Mouse (Mus musculus): ENCODE data around the gene Gabra4. TPM values are rescaled to one million over a fixed set of nuclear protein-coding genes. Genes with fewer than 3 reads are reported as not detected.

The Gabra4 gene
- polyA plus RNA-seq, 1 experiment, result 0.20 TPM

DNA sequence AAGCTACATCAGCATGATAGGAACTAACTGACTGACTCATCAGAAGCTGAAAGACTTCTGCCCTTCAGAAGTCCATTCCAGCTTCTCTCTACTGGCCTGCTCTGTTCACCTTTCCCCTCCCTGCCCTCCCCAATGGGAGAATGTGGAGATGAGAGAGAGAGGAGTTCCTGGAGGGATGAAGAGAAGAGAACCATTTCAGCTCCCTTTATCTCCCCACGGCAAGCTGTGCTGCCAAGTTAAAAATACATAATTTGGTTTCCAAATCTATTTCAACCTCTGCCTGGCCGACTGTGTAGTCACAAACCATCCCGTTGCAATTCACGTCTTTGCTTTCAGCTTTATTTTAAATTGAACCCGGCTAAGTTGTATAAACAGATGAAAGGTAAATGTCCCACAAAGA is 4.1 kb downstream of the Gabra4 start:
- no peak overlapping the region for H3K4me3 ChIP-seq (ENCODE audit: control insufficient read depth, low read depth, low read length)
- no peaks in the 10 kb centered on the region for H3K27me3 ChIP-seq (ENCODE audit: control insufficient read depth, insufficient read depth, low read length)
- TF ChIP-seq POLR2A (IDR thresholded peaks at IDR 0.05; ENCODE audit: control insufficient read depth, low read depth, low read length), result no peak
- H3K4me1 ChIP-seq (ENCODE audit: control insufficient read depth, insufficient read depth, low read length), result peaks cover 4% of the 10 kb centered on the region; the same call in 1 of the 2 replicates
- no peaks in the 10 kb centered on the region for H3K36me3 ChIP-seq (ENCODE audit: control insufficient read depth, insufficient read depth, low read length)
- H3K27ac ChIP-seq (ENCODE audit: control insufficient read depth, insufficient read depth, low read depth, low read length), result no peak overlapping the region

DNA sequence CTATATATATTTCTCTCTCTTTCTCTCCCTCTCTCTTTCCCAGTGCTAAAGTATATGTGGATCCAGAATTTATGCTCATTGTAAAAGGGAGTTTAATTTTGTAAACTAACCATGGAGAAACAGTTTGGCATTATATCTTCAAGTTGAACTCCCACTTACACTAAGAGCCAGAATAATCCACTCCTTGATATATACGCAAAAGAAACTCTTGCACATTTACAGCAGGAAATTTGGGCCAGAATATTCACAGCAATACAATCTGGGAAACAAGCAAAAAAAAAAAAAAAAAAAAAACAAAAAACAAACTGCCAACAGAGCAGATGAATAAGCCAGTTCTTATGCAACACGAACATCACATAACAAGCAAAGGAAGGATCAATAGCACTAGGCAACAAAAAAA is 10.0 kb downstream of the Gabra4 start:
- TF ChIP-seq CTCF (IDR thresholded peaks at IDR 0.05; ENCODE audit: control insufficient read depth, insufficient read depth, insufficient replicate concordance, low read depth, low read length) (no peak), POLR2A (IDR thresholded peaks at IDR 0.05; ENCODE audit: control insufficient read depth, low read depth, low read length) (no peak)
- H3K27me3 ChIP-seq (ENCODE audit: control insufficient read depth, insufficient read depth, low read length), result no peaks in the 10 kb centered on the region
- no peaks in the 10 kb centered on the region for H3K4me1 ChIP-seq (ENCODE audit: control insufficient read depth, insufficient read depth, low read length)
- H3K36me3 ChIP-seq (ENCODE audit: control insufficient read depth, insufficient read depth, low read length), result no peaks in the 10 kb centered on the region
- H3K4me3 ChIP-seq (ENCODE audit: control insufficient read depth, low read depth, low read length), result no peak overlapping the region
- H3K27ac ChIP-seq (ENCODE audit: control insufficient read depth, insufficient read depth, low read depth, low read length), result no peak overlapping the region

DNA sequence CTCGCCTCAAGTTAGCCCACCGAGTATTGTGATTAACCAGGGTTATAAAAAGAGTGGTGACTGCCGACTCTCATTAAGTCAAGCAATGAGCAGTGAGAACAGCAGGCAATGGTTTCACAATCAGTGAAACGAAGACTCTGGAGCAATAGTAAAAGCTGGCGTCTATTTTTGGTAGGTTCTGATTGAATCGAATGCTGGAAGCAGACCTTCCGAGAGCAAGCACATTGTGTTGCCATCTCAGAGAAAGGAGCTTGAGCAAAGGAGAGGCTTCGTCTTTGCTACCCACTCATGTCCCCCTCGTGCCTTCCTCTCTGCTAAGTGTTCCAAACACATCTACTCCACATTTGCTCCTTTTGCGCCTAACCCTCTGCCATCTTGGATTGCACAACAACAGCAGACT is 18.3 kb downstream of the Gabra4 start:
- no peak for TF ChIP-seq POLR2A (IDR thresholded peaks at IDR 0.05; ENCODE audit: control insufficient read depth, low read depth, low read length)
- TF ChIP-seq CTCF (IDR thresholded peaks at IDR 0.05; ENCODE audit: control insufficient read depth, insufficient read depth, insufficient replicate concordance, low read depth, low read length), result no peak
- Histone ChIP-seq H3K36me3 (ENCODE audit: control insufficient read depth, insufficient read depth, low read length) (no peaks in the 10 kb centered on the region), H3K27me3 (ENCODE audit: control insufficient read depth, insufficient read depth, low read length) (no peaks in the 10 kb centered on the region), H3K4me3 (ENCODE audit: control insufficient read depth, low read depth, low read length) (no peak overlapping the region), H3K4me1 (ENCODE audit: control insufficient read depth, insufficient read depth, low read length) (no peaks in the 10 kb centered on the region), H3K27ac (ENCODE audit: control insufficient read depth, insufficient read depth, low read depth, low read length) (no peak overlapping the region)

DNA sequence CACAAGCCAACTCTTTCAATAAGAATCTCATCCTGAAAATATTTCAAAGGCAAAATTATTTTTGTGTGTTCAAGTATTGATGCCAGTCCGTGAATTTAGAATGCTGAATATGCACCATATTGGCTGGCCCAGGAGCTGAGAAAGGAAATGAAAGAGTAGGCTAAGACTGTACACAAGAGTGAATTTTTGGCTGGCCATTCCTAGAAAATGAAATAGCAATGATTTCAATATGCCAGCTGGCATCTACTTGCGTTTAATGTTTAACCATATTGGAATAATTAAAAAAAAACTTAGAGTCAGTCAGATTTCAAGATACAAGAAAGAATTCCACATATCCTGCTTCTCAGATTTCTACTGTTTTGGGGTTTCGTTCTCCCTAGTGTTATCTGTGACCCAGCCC is 30.3 kb downstream of the Gabra4 start:
- TF ChIP-seq CTCF (IDR thresholded peaks at IDR 0.05; ENCODE audit: control insufficient read depth, insufficient read depth, insufficient replicate concordance, low read depth, low read length) (no peak), POLR2A (IDR thresholded peaks at IDR 0.05; ENCODE audit: control insufficient read depth, low read depth, low read length) (no peak)
- Histone ChIP-seq H3K27me3 (ENCODE audit: control insufficient read depth, insufficient read depth, low read length) (no peaks in the 10 kb centered on the region), H3K36me3 (ENCODE audit: control insufficient read depth, insufficient read depth, low read length) (no peaks in the 10 kb centered on the region), H3K4me3 (ENCODE audit: control insufficient read depth, low read depth, low read length) (no peak overlapping the region), H3K4me1 (ENCODE audit: control insufficient read depth, insufficient read depth, low read length) (no peaks in the 10 kb centered on the region), H3K27ac (ENCODE audit: control insufficient read depth, insufficient read depth, low read depth, low read length) (no peak overlapping the region)

DNA sequence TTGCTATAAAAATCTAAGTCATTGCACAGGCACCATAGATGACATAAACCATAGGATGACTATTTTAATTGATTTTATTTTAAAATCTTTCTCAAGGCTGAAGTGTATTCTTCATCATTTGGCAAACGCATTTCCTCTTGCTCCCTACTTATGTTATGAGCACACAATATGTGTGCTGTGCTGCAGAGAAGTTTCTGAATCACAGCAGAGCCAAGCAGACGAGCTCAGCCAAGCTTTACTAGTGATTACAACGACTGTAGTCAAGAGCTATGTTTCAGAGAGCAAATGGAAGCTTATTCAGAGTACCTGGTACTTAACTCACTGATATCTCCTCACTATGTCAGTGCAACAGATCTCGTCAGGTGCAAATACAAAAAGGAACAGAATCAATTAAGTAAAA is 41.4 kb downstream of the Gabra4 start:
- Histone ChIP-seq H3K27me3 (ENCODE audit: control insufficient read depth, insufficient read depth, low read length) (no peaks in the 10 kb centered on the region), H3K27ac (ENCODE audit: control insufficient read depth, insufficient read depth, low read depth, low read length) (no peak overlapping the region), H3K4me3 (ENCODE audit: control insufficient read depth, low read depth, low read length) (no peak overlapping the region), H3K36me3 (ENCODE audit: control insufficient read depth, insufficient read depth, low read length) (no peaks in the 10 kb centered on the region), H3K4me1 (ENCODE audit: control insufficient read depth, insufficient read depth, low read length) (no peaks in the 10 kb centered on the region)
- no peak for TF ChIP-seq CTCF (IDR thresholded peaks at IDR 0.05; ENCODE audit: control insufficient read depth, insufficient read depth, insufficient replicate concordance, low read depth, low read length)
- no peak for TF ChIP-seq POLR2A (IDR thresholded peaks at IDR 0.05; ENCODE audit: control insufficient read depth, low read depth, low read length)

DNA sequence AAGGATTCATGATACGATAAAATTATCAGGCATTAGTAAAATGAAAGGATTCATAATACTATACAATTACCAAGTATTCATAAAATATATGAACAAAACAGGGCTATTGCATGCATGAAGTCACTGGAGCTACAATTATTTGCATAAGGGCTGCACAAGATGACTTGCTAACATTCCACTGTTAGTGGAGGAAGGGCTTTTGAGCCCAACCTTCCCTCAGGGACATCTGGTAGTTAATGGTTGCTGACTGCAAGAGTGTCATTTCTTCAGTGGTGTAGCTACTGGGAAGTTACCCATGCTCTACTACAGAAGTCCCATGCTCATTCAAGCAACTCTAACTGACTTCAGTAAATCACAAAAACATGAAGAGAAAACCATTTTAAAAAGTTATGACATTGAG is 43.8 kb downstream of the Gabra4 start:
- Histone ChIP-seq H3K4me1 (ENCODE audit: control insufficient read depth, insufficient read depth, low read length) (no peaks in the 10 kb centered on the region), H3K27ac (ENCODE audit: control insufficient read depth, insufficient read depth, low read depth, low read length) (no peak overlapping the region), H3K4me3 (ENCODE audit: control insufficient read depth, low read depth, low read length) (no peak overlapping the region), H3K27me3 (ENCODE audit: control insufficient read depth, insufficient read depth, low read length) (no peaks in the 10 kb centered on the region), H3K36me3 (ENCODE audit: control insufficient read depth, insufficient read depth, low read length) (no peaks in the 10 kb centered on the region)
- TF ChIP-seq CTCF (IDR thresholded peaks at IDR 0.05; ENCODE audit: control insufficient read depth, insufficient read depth, insufficient replicate concordance, low read depth, low read length) (no peak), POLR2A (IDR thresholded peaks at IDR 0.05; ENCODE audit: control insufficient read depth, low read depth, low read length) (no peak)

DNA sequence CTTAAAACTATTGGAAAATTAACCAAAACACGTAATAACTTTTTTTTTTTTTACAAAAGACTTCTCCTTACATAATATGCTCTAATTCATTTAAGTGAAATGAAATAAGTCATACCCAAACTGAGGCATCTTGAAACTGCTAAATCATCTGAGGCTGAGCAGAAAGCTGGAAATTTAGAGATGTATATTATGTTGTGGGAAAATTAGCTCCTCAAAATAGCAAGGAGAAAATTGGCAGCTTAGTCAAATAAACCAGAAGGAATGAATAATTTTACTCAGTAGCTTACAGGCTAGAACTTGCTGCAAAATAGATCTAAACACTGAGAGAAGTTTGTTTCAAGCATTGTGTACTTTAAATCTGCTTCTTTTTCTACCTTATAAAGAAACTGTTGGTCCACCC is 49.4 kb downstream of the Gabra4 start:
- Histone ChIP-seq H3K27me3 (ENCODE audit: control insufficient read depth, insufficient read depth, low read length) (no peaks in the 10 kb centered on the region), H3K36me3 (ENCODE audit: control insufficient read depth, insufficient read depth, low read length) (no peaks in the 10 kb centered on the region), H3K27ac (ENCODE audit: control insufficient read depth, insufficient read depth, low read depth, low read length) (no peak overlapping the region), H3K4me1 (ENCODE audit: control insufficient read depth, insufficient read depth, low read length) (no peaks in the 10 kb centered on the region), H3K4me3 (ENCODE audit: control insufficient read depth, low read depth, low read length) (no peak overlapping the region)
- TF ChIP-seq POLR2A (IDR thresholded peaks at IDR 0.05; ENCODE audit: control insufficient read depth, low read depth, low read length), result no peak
- no peak for TF ChIP-seq CTCF (IDR thresholded peaks at IDR 0.05; ENCODE audit: control insufficient read depth, insufficient read depth, insufficient replicate concordance, low read depth, low read length)

DNA sequence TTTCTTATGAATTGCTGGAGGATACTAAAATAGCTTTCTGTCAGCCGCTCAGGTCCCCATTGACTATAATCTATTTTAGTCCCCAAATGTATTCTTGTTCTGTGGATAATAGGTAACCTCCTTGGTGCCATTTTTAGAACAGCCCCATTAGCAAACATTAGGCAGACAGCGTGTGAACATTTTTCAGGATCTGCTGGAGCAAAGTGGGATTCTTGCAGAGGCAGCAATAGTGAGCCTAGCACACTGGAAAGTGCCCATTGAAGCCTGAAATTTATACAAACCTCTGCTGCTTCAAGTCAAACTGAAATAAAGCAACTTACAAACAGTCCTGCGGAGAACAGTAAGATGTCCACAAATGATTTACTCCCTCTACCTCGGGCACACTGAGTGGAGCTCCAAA is 51.2 kb downstream of the Gabra4 start:
- no peak for TF ChIP-seq CTCF (IDR thresholded peaks at IDR 0.05; ENCODE audit: control insufficient read depth, insufficient read depth, insufficient replicate concordance, low read depth, low read length)
- no peak for TF ChIP-seq POLR2A (IDR thresholded peaks at IDR 0.05; ENCODE audit: control insufficient read depth, low read depth, low read length)
- Histone ChIP-seq H3K4me1 (ENCODE audit: control insufficient read depth, insufficient read depth, low read length) (no peaks in the 10 kb centered on the region), H3K27ac (ENCODE audit: control insufficient read depth, insufficient read depth, low read depth, low read length) (no peak overlapping the region), H3K4me3 (ENCODE audit: control insufficient read depth, low read depth, low read length) (no peak overlapping the region), H3K36me3 (ENCODE audit: control insufficient read depth, insufficient read depth, low read length) (no peaks in the 10 kb centered on the region), H3K27me3 (ENCODE audit: control insufficient read depth, insufficient read depth, low read length) (no peaks in the 10 kb centered on the region)

All from testis, adult 2 months (tissue).